Mouse (Mus musculus) forebrain, embryonic 16.5 days (tissue): ENCODE results near the gene Scg5. TPM values are rescaled to one million over a fixed set of nuclear protein-coding genes. Genes with fewer than 3 reads are reported as not detected.

Experiments
- ATAC-seq: fragments of 200-750 bp; cut with Nextera tagmentation; 2 replicates; pipeline ENCODE4 v1.8.0; 2017; ENCODE audit warnings: mild to moderate bottlenecking, moderate library complexity
- H3K27ac ChIP-seq: fragments of 300-500 bp; sonication (generic); 2 replicates; pipeline ENCODE4 v1.5.1; 2014; ENCODE audit warnings: low read length, control low read depth
- H3K27me3 ChIP-seq: fragments of 300-500 bp; sonication (generic); replicated peaks from 2 replicates; pipeline ENCODE4 v1.6.1; 2014; ENCODE audit warnings: low read length; ENCODE audit not compliant: control insufficient read depth, insufficient read depth
- H3K36me3 ChIP-seq: fragments of 300-500 bp; sonication (generic); 2 replicates; pipeline ENCODE4 v1.6.1; 2014; ENCODE audit not compliant: control insufficient read depth, insufficient read depth
- H3K4me1 ChIP-seq: fragments of 300-500 bp; sonication (generic); replicated peaks from 2 replicates; pipeline ENCODE4 v1.6.1; 2014; ENCODE audit warnings: low read length; ENCODE audit not compliant: control insufficient read depth, insufficient read depth
- H3K4me2 ChIP-seq: fragments of 300-500 bp; sonication (generic); 2 replicates; pipeline ENCODE4 v1.6.1; 2014; ENCODE audit warnings: mild to moderate bottlenecking, low read length, control low read depth
- H3K4me3 ChIP-seq: fragments of 300-500 bp; sonication (generic); replicated peaks from 2 replicates; pipeline ENCODE4 v1.5.1; 2014; ENCODE audit warnings: mild to moderate bottlenecking, low read length, control low read depth
- H3K9ac ChIP-seq: fragments of 300-500 bp; sonication (generic); replicated peaks from 2 replicates; pipeline ENCODE4 v1.6.1; 2014; ENCODE audit warnings: low read depth, low read length, control low read depth
- H3K9me3 ChIP-seq: fragments of 300-500 bp; sonication (generic); 2 replicates; pipeline ENCODE4 v1.6.1; 2016; ENCODE audit warnings: low read length; ENCODE audit not compliant: control insufficient read depth
- WGBS: fragments of 180-500 bp; shearing (Covaris S2); extraction: QIAGEN DNeasy Blood & Tissue Kit; methylation state at CpG from one replicate; pipeline ENCODE4 v1.1.7; 2014; 5-methylcytosine and 5-hydroxymethylcytosine counted together
- polyA plus RNA-seq: library from polyadenylated mRNA; unstranded; fragments of >200 nt; fragmentation: Nextera tagmentation; extraction: Ambion mirVana; gene quantifications from 2 replicates; pipeline ENCODE4 v1.2.1, GENCODE M21; 2015

The Scg5 gene
- polyA plus RNA-seq, 1 experiment from 2014 or later: 220 TPM

DNA sequence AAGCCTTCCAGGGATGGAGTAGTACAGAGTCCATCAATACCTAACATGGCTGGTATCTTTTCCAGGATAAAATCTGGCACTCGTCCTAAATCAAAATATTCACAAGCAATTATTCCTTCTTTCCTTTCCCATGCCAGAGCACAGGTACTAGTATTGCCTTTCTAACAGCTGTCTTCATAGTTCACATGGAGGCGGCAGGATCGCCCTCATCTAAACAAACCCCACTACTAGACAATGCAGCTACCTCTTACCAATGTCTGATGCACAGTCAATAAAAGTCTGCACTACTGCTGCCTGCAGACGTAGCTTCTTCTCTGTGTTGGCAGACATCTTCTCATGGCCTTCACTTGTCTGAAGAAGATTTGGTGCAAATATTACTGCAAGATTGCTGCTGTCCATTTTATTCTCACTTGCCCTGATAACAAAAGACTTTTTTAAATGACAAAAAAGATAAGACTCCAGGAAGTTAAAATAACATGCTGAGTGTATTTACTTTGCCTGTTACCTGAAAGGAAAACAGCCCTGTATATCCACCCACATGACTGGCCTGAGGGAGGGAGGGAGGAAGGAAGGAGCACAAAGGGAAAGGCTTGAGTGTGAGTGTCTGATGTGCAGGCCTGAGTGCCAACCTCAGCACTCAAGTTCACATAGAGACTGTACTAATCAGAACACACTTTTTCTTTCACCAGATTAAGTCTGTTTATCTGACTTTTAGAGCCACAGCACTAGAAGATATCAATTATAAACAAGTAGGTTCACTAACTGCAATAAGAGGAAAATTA lies 12.9 kb upstream of the Scg5 start:
- Histone ChIP-seq H3K4me1 (peaks cover 6% of the 10 kb centered on the region; the same call in 1 of the 2 replicates), H3K9ac (no peak overlapping the region), H3K4me2 (no peak overlapping the region), H3K9me3 (no peaks in the 10 kb centered on the region), H3K27ac (no peak overlapping the region), H3K36me3 (0 out of 2 replicates have a peak, but pooled peaks cover 2% of the 10 kb centered on the region), H3K27me3 (no peaks in the 10 kb centered on the region), H3K4me3 (no peak overlapping the region)
- ATAC-seq: no peak
- WGBS: 97% methylated on average over 4 of the region's 4 CpGs

- H3K27ac ChIP-seq: no peak overlapping the region
- no peaks in the 10 kb centered on the region for H3K9me3 ChIP-seq
- 0 out of 2 replicates have a peak, but pooled peaks cover 2% of the 10 kb centered on the region for H3K36me3 ChIP-seq
- ATAC-seq: no peak
- no peaks in the 10 kb centered on the region for H3K4me1 ChIP-seq
- 82% methylated on average over 4 of the region's 4 CpGs for WGBS
- H3K4me3 ChIP-seq: no peak overlapping the region
- H3K27me3 ChIP-seq: no peaks in the 10 kb centered on the region
- no peak overlapping the region for H3K9ac ChIP-seq
- no peak overlapping the region for H3K4me2 ChIP-seq
Observed at GRCm38 (mm10) chr2:113839488-113839887, 10.6 kb upstream of the Scg5 start.

GRCm38 (mm10) chr2:113835219-113835618 lies 6.3 kb upstream of the Scg5 start:
- no peak overlapping the region for H3K9ac ChIP-seq
- no peaks in the 10 kb centered on the region for H3K4me1 ChIP-seq
- H3K4me3 ChIP-seq: no peak overlapping the region
- H3K27ac ChIP-seq: no peak overlapping the region
- H3K36me3 ChIP-seq: peaks cover 2% of the 10 kb centered on the region; the same call in 1 of the 2 replicates
- H3K27me3 ChIP-seq: no peaks in the 10 kb centered on the region
- no peak overlapping the region for H3K4me2 ChIP-seq
- no peaks in the 10 kb centered on the region for H3K9me3 ChIP-seq
- WGBS: 91% methylated on average over 3 of the region's 3 CpGs
- no peak for ATAC-seq

DNA sequence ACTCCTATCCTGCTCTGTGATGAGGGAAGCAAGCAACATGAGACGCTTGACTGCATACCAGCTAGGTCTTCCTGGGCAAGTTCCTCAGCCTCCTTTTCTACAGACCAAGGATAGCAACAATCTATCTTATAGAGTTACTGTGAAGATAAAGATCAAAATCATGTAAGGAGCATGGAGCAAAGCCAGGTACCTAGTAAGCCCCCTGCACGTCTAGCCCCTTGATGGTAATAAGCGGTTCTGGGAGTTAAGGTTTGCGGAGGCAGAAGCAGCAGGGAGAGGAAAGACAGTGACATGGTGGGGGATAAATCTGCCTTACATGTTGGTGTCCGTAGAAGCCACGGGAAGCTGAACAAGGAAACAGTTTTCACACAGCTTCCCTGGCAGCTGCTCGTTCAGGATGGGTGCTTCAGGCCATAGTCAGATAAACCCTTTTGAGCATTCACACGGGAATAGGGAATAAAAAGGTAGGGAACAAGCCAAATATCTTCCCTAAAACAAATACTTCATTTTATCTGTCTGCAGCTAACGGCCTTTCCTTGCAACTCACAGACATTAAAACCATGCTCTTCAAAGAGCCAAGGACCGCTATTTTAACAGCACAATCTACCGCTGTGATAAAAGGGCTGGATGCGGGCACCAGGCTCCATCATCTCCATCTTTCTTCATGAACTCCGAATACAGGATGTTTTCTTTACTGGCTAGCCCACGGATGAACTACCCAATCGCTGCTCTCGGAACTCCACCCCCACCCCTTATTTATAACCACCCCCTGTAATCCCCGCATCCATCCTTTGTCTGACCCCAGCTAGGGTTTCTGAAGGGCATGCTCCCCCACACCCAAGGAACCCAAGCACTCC lies 607 bp downstream of the Scg5 start:
- H3K27me3 ChIP-seq: no peaks in the 10 kb centered on the region
- H3K9me3 ChIP-seq: no peaks in the 10 kb centered on the region
- ATAC-seq: peak; percentile 93
- H3K4me2 ChIP-seq: peak overlapping the region; percentile 71
- H3K36me3 ChIP-seq: no peaks in the 10 kb centered on the region; the same call in 1 of the 2 replicates
- peak overlapping the region; percentile 91 for H3K9ac ChIP-seq
- WGBS: 3% methylated on average over 17 of the region's 17 CpGs
- peaks cover 40% of the 10 kb centered on the region for H3K4me1 ChIP-seq
- peak overlapping the region; percentile 73 for H3K4me3 ChIP-seq
- peak overlapping the region; percentile 99 for H3K27ac ChIP-seq

- no peak overlapping the region for H3K4me3 ChIP-seq
- WGBS: 0% methylated on average over 2 of the region's 2 CpGs
- no peaks in the 10 kb centered on the region for H3K27me3 ChIP-seq
- H3K36me3 ChIP-seq: no peaks in the 10 kb centered on the region
- H3K9ac ChIP-seq: no peak overlapping the region
- H3K9me3 ChIP-seq: no peaks in the 10 kb centered on the region
- no peak overlapping the region for H3K27ac ChIP-seq
- no peak overlapping the region for H3K4me2 ChIP-seq
- peaks cover 34% of the 10 kb centered on the region for H3K4me1 ChIP-seq
- no peak for ATAC-seq
Observed at GRCm38 (mm10) chr2:113823909-113824308, 5.0 kb downstream of the Scg5 start.

DNA sequence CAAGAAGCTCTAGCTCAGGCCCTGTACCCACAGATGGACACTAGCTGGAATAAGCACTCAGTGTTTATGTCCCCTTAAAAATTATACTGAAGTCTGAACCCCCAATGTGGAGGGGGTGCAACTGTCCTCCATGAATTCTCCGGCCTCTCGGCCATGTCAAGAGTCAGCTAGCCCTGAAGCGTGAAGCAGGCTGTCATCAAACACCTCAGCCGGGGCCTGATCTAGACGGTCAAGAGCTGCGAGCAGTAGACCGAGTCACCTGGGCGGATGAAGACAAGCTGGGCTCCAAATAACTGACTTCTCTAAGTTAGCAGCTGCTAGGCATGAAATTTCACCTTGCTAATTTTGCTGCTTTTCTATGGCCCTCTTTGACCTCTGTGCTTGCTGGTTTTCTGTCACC lies 6.6 kb downstream of the Scg5 start:
- H3K4me3 ChIP-seq: no peak overlapping the region
- no peak overlapping the region for H3K4me2 ChIP-seq
- no peak for ATAC-seq
- H3K9me3 ChIP-seq: no peaks in the 10 kb centered on the region
- H3K27me3 ChIP-seq: no peaks in the 10 kb centered on the region
- whole genome bisulfite sequencing: 93% methylated on average over 8 of the region's 8 CpGs
- H3K4me1 ChIP-seq: peaks cover 41% of the 10 kb centered on the region
- H3K27ac ChIP-seq: no peak overlapping the region
- no peak overlapping the region for H3K9ac ChIP-seq
- no peaks in the 10 kb centered on the region for H3K36me3 ChIP-seq

- Histone ChIP-seq H3K36me3 (peaks cover 5% of the 10 kb centered on the region; the same call in 1 of the 2 replicates), H3K9me3 (no peaks in the 10 kb centered on the region), H3K27ac (no peak overlapping the region), H3K27me3 (no peaks in the 10 kb centered on the region), H3K4me2 (no peak overlapping the region), H3K4me1 (peaks cover 31% of the 10 kb centered on the region), H3K4me3 (no peak overlapping the region), H3K9ac (no peak overlapping the region)
- WGBS: 84% methylated on average over 12 of the region's 12 CpGs
- ATAC-seq: no peak
Observed at GRCm38 (mm10) chr2:113821176-113821734, 7.7 kb downstream of the Scg5 start.

GRCm38 (mm10) chr2:113820117-113820516 lies 8.8 kb downstream of the Scg5 start:
- no peak for ATAC-seq
- H3K27me3 ChIP-seq: no peaks in the 10 kb centered on the region
- no peak overlapping the region for H3K4me3 ChIP-seq
- H3K36me3 ChIP-seq: peaks cover 5% of the 10 kb centered on the region; the same call in 1 of the 2 replicates
- H3K9ac ChIP-seq: no peak overlapping the region
- WGBS: 92% methylated on average over 15 of the region's 15 CpGs
- H3K9me3 ChIP-seq: no peaks in the 10 kb centered on the region
- H3K27ac ChIP-seq: no peak overlapping the region
- H3K4me2 ChIP-seq: no peak overlapping the region
- peaks cover 20% of the 10 kb centered on the region for H3K4me1 ChIP-seq
